Mouse (Mus musculus) CH12.LX (cell line): ENCODE results near the gene Tm9sf4. TPM values are rescaled to one million over a fixed set of nuclear protein-coding genes. Genes with fewer than 3 reads are reported as not detected.

Source experiments
- DNase-seq: peaks from one replicate; pipeline ENCODE4 v3.0.0-alpha.2; 2013; ENCODE audit errors: extremely low read depth
- H3K27ac ChIP-seq: 2 replicates; pipeline ENCODE4 v1.5.1; 2012; ENCODE audit warnings: low read depth, mild to moderate bottlenecking, control low read depth, moderate library complexity; ENCODE audit not compliant: insufficient read depth
- H3K27me3 ChIP-seq: replicated peaks from 2 replicates; pipeline ENCODE3; 2012; ENCODE audit warnings: inconsistent platforms
- H3K36me3 ChIP-seq, 2 experiments: replicated peaks in 1 of 2; 2 replicates each; pipeline versions ENCODE3 to v1.6.1; 2012; ENCODE audit warnings: inconsistent platforms in 1 of 2, low read length in 1 of 2, mild to moderate bottlenecking in 1 of 2, mixed read lengths in 1 of 2, moderate library complexity in 1 of 2; ENCODE audit not compliant: control insufficient read depth in 1 of 2, insufficient read depth in 1 of 2
- H3K4me1 ChIP-seq, 2 experiments: 2 replicates each; pipeline ENCODE4 v1.6.1; 2012; ENCODE audit warnings: inconsistent platforms in 1 of 2, moderate library complexity in 1 of 2; ENCODE audit not compliant: insufficient read depth in 2 of 2, control insufficient read depth in 1 of 2
- H3K4me2 ChIP-seq: 2 replicates; pipeline ENCODE4 v1.6.1; 2012; ENCODE audit warnings: low read depth, mild to moderate bottlenecking, control low read depth; ENCODE audit not compliant: poor library complexity, insufficient read depth, severe bottlenecking
- H3K4me3 ChIP-seq, 3 experiments: fragments of 150-350 bp in 1 of 3; sonication (generic) in 1 of 3; replicated peaks in 1 of 3; 2 replicates each; pipeline versions ENCODE3 to v1.5.1; 2011 to 2012; ENCODE audit warnings: low read depth in 2 of 3, low read length in 2 of 3, mild to moderate bottlenecking in 2 of 3, moderate library complexity in 2 of 3, control low read depth in 1 of 3, improper control_type of control experiment in 1 of 3, inconsistent platforms in 1 of 3, mixed read lengths in 1 of 3; ENCODE audit not compliant: poor library complexity in 1 of 3
- H3K79me2 ChIP-seq: replicated peaks from 2 replicates; pipeline ENCODE4 v1.6.1; 2012; ENCODE audit warnings: mild to moderate bottlenecking, moderate library complexity; ENCODE audit not compliant: control insufficient read depth, poor library complexity, insufficient read depth, severe bottlenecking; ENCODE audit errors: extremely low read depth
- H3K9ac ChIP-seq: 2 replicates; pipeline ENCODE4 v1.6.1; 2012; ENCODE audit warnings: low read depth, mild to moderate bottlenecking, control low read depth, moderate library complexity; ENCODE audit not compliant: insufficient read depth
- H3K9me3 ChIP-seq: replicated peaks from 2 replicates; pipeline ENCODE3; 2012; ENCODE audit warnings: low read length, inconsistent platforms, mixed read lengths
- BHLHE40 ChIP-seq: IDR thresholded peaks from 2 replicates; pipeline ENCODE4 v1.6.1; 2011; ENCODE audit warnings: mild to moderate bottlenecking, low read depth, low read length, improper control_type of control experiment
- CTCF ChIP-seq, 2 experiments: IDR thresholded peaks in 1 of 2; conservative IDR thresholded peaks in 1 of 2; 2 replicates each; pipeline ENCODE4 v1.5.1; 2011 to 2012; ENCODE audit warnings: low read depth in 2 of 2, low read length in 2 of 2, improper control_type of control experiment in 1 of 2, inconsistent platforms in 1 of 2, mild to moderate bottlenecking in 1 of 2, moderate library complexity in 1 of 2
- EP300 ChIP-seq: IDR thresholded peaks from 2 replicates; pipeline ENCODE4 v1.6.1; 2011; ENCODE audit warnings: low read length, improper control_type of control experiment
- ETS1 ChIP-seq: conservative IDR thresholded peaks from 2 replicates; pipeline ENCODE4 v1.6.1; 2012; ENCODE audit warnings: low read depth, mild to moderate bottlenecking, inconsistent platforms, low read length, improper control_type of control experiment, moderate library complexity
- GABPA ChIP-seq: IDR thresholded peaks from 2 replicates; pipeline ENCODE4 v1.6.1; 2012; ENCODE audit warnings: low read depth, low read length, improper control_type of control experiment, inconsistent platforms; ENCODE audit not compliant: insufficient replicate concordance
- JUN ChIP-seq: IDR thresholded peaks from 2 replicates; pipeline ENCODE4 v1.6.1; 2011; ENCODE audit warnings: low read depth, mild to moderate bottlenecking, low read length, improper control_type of control experiment, moderate library complexity; ENCODE audit not compliant: insufficient read depth
- JUND ChIP-seq: conservative IDR thresholded peaks from 2 replicates; pipeline ENCODE4 v1.6.1; 2011; ENCODE audit warnings: low read depth, low read length, improper control_type of control experiment
- KAT2A ChIP-seq: IDR thresholded peaks from 2 replicates; pipeline ENCODE4 v1.6.1; 2012; ENCODE audit warnings: low read length, improper control_type of control experiment, inconsistent platforms; ENCODE audit not compliant: insufficient replicate concordance
- MAZ ChIP-seq: IDR thresholded peaks from 2 replicates; pipeline ENCODE4 v1.6.1; 2012; ENCODE audit warnings: low read depth, mild to moderate bottlenecking, inconsistent platforms, low read length, improper control_type of control experiment, moderate library complexity
- MXI1 ChIP-seq: IDR thresholded peaks from 2 replicates; pipeline ENCODE4 v1.6.1; 2011; ENCODE audit warnings: mild to moderate bottlenecking, low read depth, low read length, improper control_type of control experiment
- MYC ChIP-seq: IDR thresholded peaks from 2 replicates; pipeline ENCODE4 v1.6.1; 2011; ENCODE audit warnings: low read depth, mild to moderate bottlenecking, improper control_type of control experiment, low read length
- PAX5 ChIP-seq: IDR thresholded peaks from 2 replicates; pipeline ENCODE4 v1.6.1; 2012; ENCODE audit warnings: low read length, inconsistent platforms, mixed read lengths
- RAD21 ChIP-seq: IDR thresholded peaks from 2 replicates; pipeline ENCODE4 v1.6.1; 2011; ENCODE audit warnings: low read depth, mild to moderate bottlenecking, low read length, improper control_type of control experiment, moderate library complexity
- SMC3 ChIP-seq: IDR thresholded peaks from 2 replicates; pipeline ENCODE4 v1.6.1; 2011; ENCODE audit warnings: low read depth, low read length, improper control_type of control experiment
- TBP ChIP-seq: conservative IDR thresholded peaks from 2 replicates; pipeline ENCODE4 v1.6.1; 2011; ENCODE audit warnings: low read depth, low read length, improper control_type of control experiment
- UBTF ChIP-seq: IDR thresholded peaks from 2 replicates; pipeline ENCODE4 v1.6.1; 2012; ENCODE audit warnings: low read depth, mild to moderate bottlenecking, inconsistent platforms, low read length, improper control_type of control experiment, moderate library complexity
- USF1 ChIP-seq: IDR thresholded peaks from 2 replicates; pipeline ENCODE4 v1.6.1; 2014; ENCODE audit warnings: low read depth, mild to moderate bottlenecking, inconsistent platforms, low read length, improper control_type of control experiment
- USF2 ChIP-seq: conservative IDR thresholded peaks from 2 replicates; pipeline ENCODE4 v1.6.1; 2011; ENCODE audit warnings: low read depth, low read length, improper control_type of control experiment
- ZC3H11A ChIP-seq: IDR thresholded peaks from 2 replicates; pipeline ENCODE4 v1.6.1; 2012; ENCODE audit warnings: low read depth, mild to moderate bottlenecking, inconsistent platforms, low read length, improper control_type of control experiment
- ZKSCAN1 ChIP-seq: IDR thresholded peaks from 2 replicates; pipeline ENCODE4 v1.6.1; 2012; ENCODE audit warnings: low read depth, inconsistent platforms, low read length, improper control_type of control experiment, borderline replicate concordance
- dilution Hi-C: fragments of 300-500 bp; cut with MboI; formaldehyde crosslinking; loops from 2 replicates; pipeline ENCODE4 v1.14.3; 2020; ENCODE audit warnings: low sequenced_read_pairs; ENCODE audit not compliant: extremely low pct_unique_long_range_greater_than_20kb, extremely low pct_ligation_motif_present
- in situ Hi-C: fragments of 300-500 bp; cut with MboI; formaldehyde crosslinking; loops from 3 replicates; pipeline ENCODE4 v1.14.3; 2019; ENCODE audit warnings: low sequenced_read_pairs, low pct_ligation_motif_present, low pct_unique_long_range_greater_than_20kb, mixed read lengths
- polyA plus RNA-seq: library from polyadenylated mRNA; unstranded; fragments of >175 nt; gene quantifications from 2 replicates; pipeline ENCODE4 v1.2.1, GENCODE M21; 2012; ENCODE audit warnings: low read depth; ENCODE audit not compliant: insufficient read length
- total RNA-seq, 2 experiments: library from RNA; depleted of rRNA; stranded (reverse); fragments of 300-350 nt in 1 of 2; fragments of >200 nt in 1 of 2; gene quantifications; 2 replicates each; pipeline ENCODE4 v1.2.3; 2012 to 2014

The Tm9sf4 gene
- total and polyA plus RNA-seq, 3 experiments: 13.3 to 51.1 (median 30.4) TPM

- Histone ChIP-seq H3K27ac (no peak overlapping the region), H3K4me1 (peaks cover 0 to 20% of the 10 kb centered on the region in 2 experiments; a peak in 2 of 4 replicates), H3K27me3 (peaks cover 80% of the 10 kb centered on the region), H3K79me2 (no peaks in the 10 kb centered on the region), H3K4me2 (no peak overlapping the region), H3K4me3 (no peak overlapping the region), H3K9me3 (no peaks in the 10 kb centered on the region), H3K9ac (no peak overlapping the region), H3K36me3 (no peaks in the 10 kb centered on the region)
- DNase-seq: no peak
- dilution Hi-C loops: no loop called here
- in situ Hi-C loops: loop anchor here (25.0 kb wide), 1 partner anchor 456 kb away; no protein-coding TSS in a partner anchor
- TF ChIP-seq CTCF (conservative IDR thresholded peaks at IDR 0.05 in 1 of 2, IDR thresholded peaks at IDR 0.05 in 1 of 2; ENCODE audit: low read depth in 2 of 2, low read length in 2 of 2) (peak in 1 of 2 experiments; percentile 72; a peak in 2 of 4 replicates), UBTF (no peak), USF2 (no peak), MXI1 (no peak), USF1 (no peak), ZC3H11A (no peak), SMC3 (peak; percentile 64), RAD21 (peak; percentile 55), MYC (no peak), MAZ (no peak), BHLHE40 (peak; percentile 58), JUN (no peak), JUND (no peak), EP300 (no peak), KAT2A (no peak), TBP (no peak), GABPA (no peak), ETS1 (no peak)
Observed at GRCm38 (mm10) chr2:153131019-153131418, 30.1 kb upstream of the Tm9sf4 start.

GRCm38 (mm10) chr2:153134237-153134636, 26.9 kb upstream of the Tm9sf4 start:
- Histone ChIP-seq H3K27ac (no peak overlapping the region), H3K4me2 (no peak overlapping the region), H3K4me1 (peaks cover 0 to 14% of the 10 kb centered on the region in 2 experiments; a peak in 2 of 4 replicates), H3K79me2 (no peaks in the 10 kb centered on the region), H3K27me3 (peaks cover 76% of the 10 kb centered on the region), H3K9me3 (no peaks in the 10 kb centered on the region)
- dilution Hi-C loops: no loop called here
- TF ChIP-seq ZKSCAN1: no peak
- TF ChIP-seq MAZ: no peak
- peak; percentile 23 for TF ChIP-seq RAD21
- TF ChIP-seq PAX5: no peak
- TF ChIP-seq SMC3: peak; percentile 47
- peak in 1 of 2 experiments; percentile 54; a peak in 2 of 4 replicates for TF ChIP-seq CTCF (conservative IDR thresholded peaks at IDR 0.05 in 1 of 2, IDR thresholded peaks at IDR 0.05 in 1 of 2; ENCODE audit: low read depth in 2 of 2, low read length in 2 of 2)
- TF ChIP-seq, all 38 proteins: peak for 3
- Histone ChIP-seq H3K36me3 (no peaks in the 10 kb centered on the region), H3K4me3 (no peak overlapping the region), H3K9ac (no peak overlapping the region)
- DNase-seq: peak; percentile 35
- in situ Hi-C loops: loop anchor here (25.0 kb wide), 1 partner anchor 453 kb away; no protein-coding TSS in a partner anchor
